In the genomic region with DNA sequence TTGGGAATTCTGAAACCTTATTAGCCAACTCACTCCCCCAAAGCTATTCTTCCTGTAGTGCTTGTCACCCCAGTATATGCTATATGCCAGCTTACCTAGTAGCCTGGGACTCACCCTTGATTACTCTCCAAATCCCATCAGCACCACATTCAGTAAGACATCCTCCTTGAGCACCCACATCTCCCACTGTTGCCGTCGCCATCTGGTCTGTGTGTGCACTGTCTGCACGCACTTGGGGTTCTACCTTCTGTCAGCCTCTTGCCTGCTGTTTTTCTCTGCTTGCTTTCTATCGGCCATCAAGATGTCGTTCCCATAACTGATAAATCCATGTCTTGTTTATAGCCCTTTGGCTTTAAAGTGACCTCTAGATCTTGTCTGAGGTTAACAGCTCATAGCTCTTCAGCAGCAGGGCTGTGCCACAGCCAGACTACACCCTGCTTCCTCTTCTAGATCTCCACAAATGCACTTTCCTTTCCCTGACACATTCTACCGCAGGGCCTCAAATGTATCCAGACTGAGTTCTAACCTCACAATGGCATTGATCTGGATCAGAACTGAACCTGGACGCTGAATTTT, we compare ENCODE assay signal across 11 mouse cellular contexts. TPM values are rescaled to one million over a fixed set of nuclear protein-coding genes. Genes with fewer than 3 reads are reported as not detected.
DNase-seq lines count a peak whose midpoint lies in the region; ATAC-seq and TF ChIP-seq lines count a peak whose summit lies in the region.
"Had no signal": no experiment of that assay in that cellular context is flagged by ENCODE, and none has a peak within 500 bp of the region (broad histone marks: within the 10 kb centered on the region; RNA-seq: fewer than 3 reads in every experiment).

No protein-coding gene starts in this region.

- no peak for TF ChIP-seq EP300 in CH12.LX (IDR thresholded peaks at IDR 0.05; ENCODE audit: low read length)
- no peak for TF ChIP-seq EP300 in liver, postnatal 0 days (IDR thresholded peaks at IDR 0.05; ENCODE audit: low read depth)

- 41% methylated on average over 7 of the region's 7 CpGs for WGBS in liver, postnatal 0 days (ENCODE audit: insufficient replicate concordance)
- WGBS in hindbrain, postnatal 0 days = 63% methylated on average over 7 of the region's 7 CpGs

- H3K9ac ChIP-seq in CH12.LX (ENCODE audit: insufficient read depth, low read depth) = no peak overlapping the region
- H3K9ac ChIP-seq in liver, postnatal 0 days (replicated peaks) = no peak overlapping the region
- H3K9ac ChIP-seq in hindbrain, postnatal 0 days (replicated peaks; ENCODE audit: low read length) = no peak overlapping the region
- H3K9ac ChIP-seq: limb, embryonic 15.5 days had no signal

- TF ChIP-seq CTCF in CH12.LX (conservative IDR thresholded peaks at IDR 0.05 in 1 of 2, IDR thresholded peaks at IDR 0.05 in 1 of 2; ENCODE audit: low read depth in 2 of 2, low read length in 2 of 2) = no peak
- TF ChIP-seq CTCF in liver, postnatal 0 days (IDR thresholded peaks at IDR 0.05; ENCODE audit: low read depth) = no peak
- TF ChIP-seq CTCF in hindbrain, postnatal 0 days (IDR thresholded peaks at IDR 0.05; ENCODE audit: low read depth) = no peak

- no peak overlapping the region for H3K27ac ChIP-seq in CH12.LX (ENCODE audit: insufficient read depth, low read depth)
- peak overlapping the region; percentile 20; the same call in 1 of the 2 replicates for H3K27ac ChIP-seq in liver, postnatal 0 days (ENCODE audit: low read depth)
- no peak overlapping the region for H3K27ac ChIP-seq in hindbrain, postnatal 0 days
- H3K27ac ChIP-seq: limb, embryonic 15.5 days had no signal

- TF ChIP-seq POLR2A in CH12.LX (IDR thresholded peaks at IDR 0.05; ENCODE audit: low read depth, low read length) = no peak

- H3K9me3 ChIP-seq in CH12.LX (replicated peaks; ENCODE audit: low read length) = peaks cover 5% of the 10 kb centered on the region
- no peaks in the 10 kb centered on the region for H3K9me3 ChIP-seq in liver, postnatal 0 days (ENCODE audit: low read length)
- no peaks in the 10 kb centered on the region for H3K9me3 ChIP-seq in hindbrain, postnatal 0 days (ENCODE audit: low read length)
- H3K9me3 ChIP-seq: limb, embryonic 15.5 days had no signal

- TF ChIP-seq RAD21 in CH12.LX (IDR thresholded peaks at IDR 0.05; ENCODE audit: low read depth, low read length) = no peak

- H3K4me2 ChIP-seq in CH12.LX (ENCODE audit: insufficient read depth, low read depth, poor library complexity, severe bottlenecking) = no peak overlapping the region
- peak overlapping the region; percentile 63 for H3K4me2 ChIP-seq in liver, postnatal 0 days (ENCODE audit: low read depth, low read length)
- H3K4me2 ChIP-seq in hindbrain, postnatal 0 days (ENCODE audit: low read depth, low read length) = no peak overlapping the region

- no peak overlapping the region for H3K4me3 ChIP-seq in CH12.LX (replicated peaks in 1 of 3; ENCODE audit: low read depth in 2 of 3, low read length in 2 of 3, poor library complexity in 1 of 3)
- H3K4me3 ChIP-seq in liver, postnatal 0 days (ENCODE audit: low read depth, low read length) = 0 out of 2 replicates have a peak overlapping the region, but pooled peaks have one; percentile 27
- no peak overlapping the region for H3K4me3 ChIP-seq in hindbrain, postnatal 0 days (ENCODE audit: low read length)
- H3K4me3 ChIP-seq: myocyte had no signal

- H3K79me2 ChIP-seq in CH12.LX (replicated peaks; ENCODE audit: control insufficient read depth, extremely low read depth, insufficient read depth, poor library complexity, severe bottlenecking) = no peaks in the 10 kb centered on the region

- dilution Hi-C loops in CH12.LX (cut with MboI; ENCODE audit: extremely low pct_ligation_motif_present, extremely low pct_unique_long_range_greater_than_20kb, low sequenced_read_pairs) = no loop called here

- in situ Hi-C loops in CH12.LX (cut with MboI; ENCODE audit: low pct_ligation_motif_present, low pct_unique_long_range_greater_than_20kb, low sequenced_read_pairs) = no loop called here

- DNase-seq in layer of hippocampus, adult 18-20 months (ENCODE audit: low spot score in 2 of 2) = peak; percentile 51 to 67
- no peak for DNase-seq in layer of hippocampus, postnatal 14 days (ENCODE audit: low spot score in 2 of 2)
- DNase-seq in CH12.LX (ENCODE audit: extremely low read depth) = no peak
- no peak for DNase-seq in liver, postnatal 0 days
- no peak for DNase-seq in gastrocnemius, postnatal 25 days
- no peak for DNase-seq in hindbrain, postnatal 0 days (ENCODE audit: low spot score)
- DNase-seq in gastrocnemius, postnatal 4 days (ENCODE audit: low spot score in 2 of 2) = no peak
- DNase-seq: heart, postnatal 14 days had no signal

- peak; percentile 86 for ATAC-seq in frontal cortex, adult (ENCODE audit: low TSS enrichment)
- ATAC-seq in liver, postnatal 0 days = no peak
- no peak for ATAC-seq in hindbrain, postnatal 0 days

- H3K27me3 ChIP-seq in CH12.LX (replicated peaks) = no peaks in the 10 kb centered on the region
- H3K27me3 ChIP-seq in liver, postnatal 0 days (ENCODE audit: insufficient read depth, low read length) = no peaks in the 10 kb centered on the region
- H3K27me3 ChIP-seq in hindbrain, postnatal 0 days (ENCODE audit: insufficient read depth, low read length) = no peaks in the 10 kb centered on the region
- H3K27me3 ChIP-seq: limb, embryonic 15.5 days had no signal

- H3K4me1 ChIP-seq in CH12.LX (ENCODE audit: control insufficient read depth in 1 of 2, insufficient read depth in 2 of 2) = peaks cover 7 to 37% of the 10 kb centered on the region in 2 experiments
- peaks cover 33% of the 10 kb centered on the region for H3K4me1 ChIP-seq in liver, postnatal 0 days (ENCODE audit: insufficient read depth)
- H3K4me1 ChIP-seq in hindbrain, postnatal 0 days (ENCODE audit: insufficient read depth, low read length) = peaks cover 7% of the 10 kb centered on the region

- H3K36me3 ChIP-seq in CH12.LX (replicated peaks in 1 of 2; ENCODE audit: control insufficient read depth in 1 of 2, insufficient read depth in 1 of 2, low read length in 1 of 2) = peaks cover 0 to 2% of the 10 kb centered on the region in 2 experiments
- H3K36me3 ChIP-seq in liver, postnatal 0 days (replicated peaks; ENCODE audit: insufficient read depth, low read length) = no peaks in the 10 kb centered on the region
- no peaks in the 10 kb centered on the region for H3K36me3 ChIP-seq in hindbrain, postnatal 0 days (ENCODE audit: insufficient read depth, low read length)
- H3K36me3 ChIP-seq: limb, embryonic 15.5 days had no signal

TF ChIP-seq in CH12.LX, 34 proteins besides CTCF, POLR2A, EP300 and RAD21:
- TF ChIP-seq MAX (IDR thresholded peaks at IDR 0.05; ENCODE audit: low read length) = 0 out of 2 replicates have a peak, but pooled peaks have one; percentile 5
- TF ChIP-seq TCF12 (IDR thresholded peaks at IDR 0.05; ENCODE audit: low read depth, low read length) = no peak
- no peak for TF ChIP-seq ELF1 (IDR thresholded peaks at IDR 0.05; ENCODE audit: low read depth, low read length)
- no peak for TF ChIP-seq NELFE (IDR thresholded peaks at IDR 0.05; ENCODE audit: low read depth, low read length)
TF ChIP-seq in CH12.LX: peak in this region for 1.

RNA-seq across cellular contexts. Expression of gene Sec22b, which starts 30.4 kb away (rescaled TPM):
- total RNA-seq in layer of hippocampus, adult 18-20 months (2021) = 10 to 100 TPM; 77.2 to 80.5 TPM
- total RNA-seq in layer of hippocampus, postnatal 14 days (2021) = 10 to 100 TPM; 66.7 to 68.1 TPM
- total RNA-seq in CH12.LX (2012; rRNA removed) (42.6 and 51.4 TPM in 2 replicates), CH12.LX (2014; rRNA removed) (77.7 and 82.4 TPM in 2 replicates)
- polyA plus RNA-seq in CH12.LX (2012; ENCODE audit: insufficient read length, low read depth) = 82.8 and 85.2 TPM in 2 replicates
- polyA plus RNA-seq in liver, postnatal 0 days (2015; fragmentation: Nextera tagmentation; extraction: Ambion mirVana) = 40.0 and 42.3 TPM in 2 replicates
- total RNA-seq in gastrocnemius, postnatal 25 days (2021) = 10 to 100 TPM; 26.0 to 26.3 TPM
- total RNA-seq in hindbrain, postnatal 0 days (2014; rRNA removed) = 50.9 and 54.6 TPM in 2 replicates
- polyA plus RNA-seq in hindbrain, postnatal 0 days (2015; fragmentation: Nextera tagmentation; extraction: Ambion mirVana) = 94.7 and 95.1 TPM in 2 replicates
- total RNA-seq in gastrocnemius, postnatal 4 days (2021) = 10 to 100 TPM; 54.6 to 65.0 TPM

RNA-seq across cellular contexts. Expression of gene Pde4dip, which starts 42.9 kb away (rescaled TPM):
- 100 to 1,000 TPM; 228 to 229 TPM for total RNA-seq in layer of hippocampus, adult 18-20 months (2021)
- total RNA-seq in layer of hippocampus, postnatal 14 days (2021) = 100 to 1,000 TPM; 214 to 250 TPM
- 12.0 and 15.2 TPM in 2 replicates for total RNA-seq in CH12.LX (2012; rRNA removed)
- total RNA-seq in CH12.LX (2014; rRNA removed) = 19.5 and 21.7 TPM in 2 replicates
- 12.2 and 12.4 TPM in 2 replicates for polyA plus RNA-seq in CH12.LX (2012; ENCODE audit: insufficient read length, low read depth)
- polyA plus RNA-seq in liver, postnatal 0 days (2015; fragmentation: Nextera tagmentation; extraction: Ambion mirVana) = 8.1 and 8.5 TPM in 2 replicates
- total RNA-seq in gastrocnemius, postnatal 25 days (2021) = 1,000 to 10,000 TPM; 3,024 to 3,244 TPM
- total RNA-seq in hindbrain, postnatal 0 days (2014; rRNA removed) = 79.6 TPM in 2 replicates
- polyA plus RNA-seq in hindbrain, postnatal 0 days (2015; fragmentation: Nextera tagmentation; extraction: Ambion mirVana) = 44.4 and 48.1 TPM in 2 replicates
- total RNA-seq in gastrocnemius, postnatal 4 days (2021) = 1,000 to 10,000 TPM; 1,016 to 1,021 TPM

Comparison
In these comparisons a context has a peak if more than half of its experiments do, and no peak if none do; other contexts are left out.
1. DNase-seq: peak in layer of hippocampus, adult 18-20 months (2 of 2); none in layer of hippocampus, postnatal 14 days (0 of 2), CH12.LX (single experiment), liver, postnatal 0 days (single experiment), gastrocnemius, postnatal 25 days (single experiment), hindbrain, postnatal 0 days (single experiment) and gastrocnemius, postnatal 4 days (0 of 2).
2. RNA of gene Pde4dip, which starts 42.9 kb away (total RNA-seq): 3,024 to 3,244 TPM in gastrocnemius, postnatal 25 days and 1,016 to 1,021 TPM in gastrocnemius, postnatal 4 days; 214 to 250 TPM in layer of hippocampus, postnatal 14 days, 228 to 229 TPM in layer of hippocampus, adult 18-20 months, 79.6 TPM in hindbrain, postnatal 0 days and 12.0 to 21.7 TPM in CH12.LX; every median in the first group is over 4 times any median in the second.